Mouse (Mus musculus) forebrain, embryonic 10.5 days (tissue): ENCODE data around the gene Gtf2b. TPM values are rescaled to one million over a fixed set of nuclear protein-coding genes. Genes with fewer than 3 reads are reported as not detected.

Experiments
- polyA plus RNA-seq: library from polyadenylated mRNA; unstranded; fragments of >200 nt; fragmentation: Nextera tagmentation; extraction: Ambion mirVana; gene quantifications from 2 replicates; pipeline ENCODE4 v1.2.1, GENCODE M21; 2016

Gtf2b gene
- polyA plus RNA-seq, 1 experiment from 2014 or later: 87.3 TPM

Other genes starting within 250 kb of the Gtf2b start
- gene Gbp7, start 234.7 kb upstream of the Gtf2b start, polyA plus RNA-seq: 0.76 and 0.79 TPM in 2 replicates
- 0.21 and 0.33 TPM in 2 replicates for gene Gbp3, start 205.0 kb upstream of the Gtf2b start, polyA plus RNA-seq
- gene Gbp2b, start 170.2 kb upstream of the Gtf2b start, polyA plus RNA-seq: not detected in 2 replicates
- 0.11 TPM in 1 of 2 replicates, not detected in the other for gene Gbp2, start 144.4 kb upstream of the Gtf2b start, polyA plus RNA-seq
- gene Kyat3, start 64.0 kb upstream of the Gtf2b start, polyA plus RNA-seq: 11.1 and 13.2 TPM in 2 replicates
- gene Pkn2, start 117.0 kb downstream of the Gtf2b start, polyA plus RNA-seq: 50.7 and 57.5 TPM in 2 replicates